In genomic region chr2:165136049-165136448, GRCm38 (mm10) we compare ENCODE assay signal across 9 mouse cellular contexts.
DNase-seq lines count a peak whose midpoint lies in the region; ATAC-seq lines count a peak whose summit lies in the region.
"Had no signal": no experiment of that assay in that cellular context is flagged by ENCODE, and none has a peak within 500 bp of the region (broad histone marks: within the 10 kb centered on the region; RNA-seq: fewer than 3 reads in every experiment).

No protein-coding gene starts in this region.

- peak; percentile 24 for DNase-seq in kidney, postnatal 10 days
- no peak for DNase-seq in kidney, postnatal 25 days
- peak; percentile 63 for DNase-seq in ZHBTc4 (ENCODE audit: low read depth, low spot score)
- DNase-seq in forelimb bud, embryonic 11.5 days (ENCODE audit: low read depth, low spot score): peak; percentile 26
- peak; percentile 78 for DNase-seq in neural tube, embryonic 10.5 days (ENCODE audit: extremely low spot score, low spot score)
- DNase-seq in testis, postnatal 10 days (ENCODE audit: low spot score): no peak
- no peak for DNase-seq in lung, postnatal 36 days
- DNase-seq: spleen, adult 18-20 months had no signal

- ATAC-seq in cerebellum, adult (ENCODE audit: insufficient number of reproducible peaks, low FRiP score, low TSS enrichment): no peak

Comparison
In these comparisons a context has a peak if more than half of its experiments do, and no peak if none do; other contexts are left out.
1. DNase-seq: peak in kidney, postnatal 10 days (single experiment), ZHBTc4 (single experiment), forelimb bud, embryonic 11.5 days (single experiment) and neural tube, embryonic 10.5 days (single experiment); none in kidney, postnatal 25 days (0 of 2), testis, postnatal 10 days (single experiment) and lung, postnatal 36 days (single experiment).